Mouse (Mus musculus) embryonic stem cell, embryonic (primary cell): ENCODE results near the gene Prrc2a.
"Not testable (repeated sequence)": the region's sequence is repeated elsewhere in the genome, so short reads cannot be mapped to it uniquely, and the experiment has no call there.

ENCODE experiments used
- CTCF ChIA-PET, 4 experiments: fragments of 300-600 bp in 2 of 4; fragments of 350-600 bp in 2 of 4; sonication (Branson Sonifier 250); formaldehyde crosslinking; loops; one replicate each; lab custom pipeline; 2022; ENCODE audit warnings: inconsistent platforms in 2 of 4; lab: Charles Lee
- POLR2A ChIA-PET, 4 experiments: fragments of 300-600 bp in 2 of 4; fragments of 350-600 bp in 2 of 4; sonication (Branson Sonifier 250); formaldehyde crosslinking; loops; one replicate each; lab custom pipeline; 2022; ENCODE audit warnings: antibody characterized with exemption in 4 of 4, inconsistent platforms in 1 of 4; lab: Charles Lee

Prrc2a gene

DNA sequence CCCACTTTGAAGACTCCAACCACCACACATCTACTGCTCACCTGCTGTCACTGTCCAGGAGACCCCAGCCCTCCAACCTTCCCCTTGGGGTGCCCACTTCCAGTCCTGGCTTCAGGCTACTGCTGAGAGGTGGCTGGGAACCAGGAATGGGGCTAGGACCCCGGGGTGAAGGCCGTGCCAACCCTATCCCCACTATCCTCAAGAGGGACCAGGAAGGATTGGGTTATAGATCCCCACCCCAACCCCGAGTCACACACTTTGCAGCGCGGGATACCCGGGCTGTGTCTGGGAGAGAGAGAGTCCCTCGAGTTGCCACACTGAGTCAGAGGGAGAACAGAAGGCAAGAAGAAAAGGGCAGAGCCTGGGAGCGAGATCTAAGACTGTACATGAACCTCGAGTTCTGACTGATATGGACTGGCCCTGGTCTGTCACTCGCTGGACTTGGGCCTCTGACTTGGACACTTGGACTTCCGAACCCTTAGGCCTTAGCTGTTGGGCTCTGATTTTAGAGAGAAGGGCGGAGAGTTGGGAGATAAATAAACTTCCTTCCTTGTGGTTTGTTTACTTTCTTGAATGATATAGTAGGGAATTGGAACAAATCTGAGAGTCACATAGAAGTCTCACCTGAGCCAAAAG, 40.3 kb downstream of the Prrc2a start:
- ChIA-PET CTCF (interaction anchor here in 1 of 4 experiments (1.6 kb wide), 1 partner anchor 103 kb away, joined by 5 read pairs; no protein-coding TSS in a partner anchor), POLR2A (interaction anchor here in 2 of 4 experiments (0.8 to 3.9 kb wide), 9 partner anchors 8 to 117 kb away, joined by 3 to 22 read pairs (median 12); partner anchors contain the start of genes Ddah2 (in 2 of the 2), Ddx39b (in 1 of the 2) and Msh5 (in 1 of the 2))

DNA sequence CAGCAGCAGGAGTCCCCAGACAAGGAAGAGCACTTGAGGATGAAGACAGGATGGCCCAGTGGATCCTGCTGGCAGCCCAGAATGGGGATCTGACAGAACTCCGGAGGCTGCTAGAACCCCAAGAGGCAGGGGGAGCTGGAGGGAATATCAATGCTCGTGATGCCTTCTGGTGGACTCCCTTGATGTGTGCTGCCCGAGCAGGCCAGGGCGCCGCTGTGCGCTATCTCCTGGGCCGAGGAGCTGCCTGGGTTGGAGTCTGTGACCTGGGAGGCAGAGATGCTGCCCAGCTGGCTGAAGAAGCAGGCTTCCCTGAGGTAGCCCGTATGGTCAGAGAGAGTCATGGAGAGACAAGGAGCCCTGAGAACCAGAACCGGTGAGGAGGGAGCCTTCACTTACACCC, 41.4 kb downstream of the Prrc2a start:
- POLR2A ChIA-PET: interaction anchor here in 1 of 4 experiments (1.7 to 4.0 kb wide), 3 partner anchors 8 to 130 kb away, joined by 4 to 40 read pairs (median 27); partner anchors contain the start of gene Apom
- CTCF ChIA-PET: not testable (repeated sequence)

DNA sequence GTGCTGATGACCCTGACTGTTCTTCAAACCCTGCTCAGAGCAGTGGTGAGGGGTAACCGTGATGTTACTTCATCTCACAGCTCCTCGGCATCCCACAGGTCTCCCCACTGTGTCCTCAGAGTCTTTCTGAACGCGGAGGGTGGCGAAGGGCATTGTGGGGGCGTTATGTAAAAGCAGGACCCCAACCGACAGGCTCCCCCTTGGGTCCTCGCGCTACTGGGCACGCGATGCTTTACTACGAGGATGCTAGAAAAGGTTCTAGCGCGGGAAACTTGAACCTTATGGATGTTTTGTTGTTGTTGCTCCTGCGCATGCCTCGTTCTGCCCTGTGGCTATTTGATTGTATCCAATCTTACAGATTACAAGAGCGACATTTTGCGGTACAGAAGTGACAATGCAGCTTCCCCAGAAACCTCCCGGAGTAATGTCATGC, 42.8 kb downstream of the Prrc2a start, which contains the start of gene Csnk2b:
Gene Csnk2b (minus strand): TSS at position 183 of the 433 bp plus-strand sequence.
- ChIA-PET CTCF (interaction anchor here (0.7 to 2.1 kb wide), 16 partner anchors 9 to 133 kb away, joined by 3 to 9 read pairs (median 4); partner anchors contain the start of genes Apom (in 2 of the 4) and Atp6v1g2 (in 1 of the 4)), POLR2A (interaction anchor here (0.5 to 4.4 kb wide), 70 partner anchors 9 to 1034 kb away, joined by 3 to 43 read pairs (median 4); partner anchors contain the start of genes Ddx39b (in 3 of the 4), Abhd16a (in 2 of the 4), Apom (in 2 of the 4) and Msh5 (in 2 of the 4))

DNA sequence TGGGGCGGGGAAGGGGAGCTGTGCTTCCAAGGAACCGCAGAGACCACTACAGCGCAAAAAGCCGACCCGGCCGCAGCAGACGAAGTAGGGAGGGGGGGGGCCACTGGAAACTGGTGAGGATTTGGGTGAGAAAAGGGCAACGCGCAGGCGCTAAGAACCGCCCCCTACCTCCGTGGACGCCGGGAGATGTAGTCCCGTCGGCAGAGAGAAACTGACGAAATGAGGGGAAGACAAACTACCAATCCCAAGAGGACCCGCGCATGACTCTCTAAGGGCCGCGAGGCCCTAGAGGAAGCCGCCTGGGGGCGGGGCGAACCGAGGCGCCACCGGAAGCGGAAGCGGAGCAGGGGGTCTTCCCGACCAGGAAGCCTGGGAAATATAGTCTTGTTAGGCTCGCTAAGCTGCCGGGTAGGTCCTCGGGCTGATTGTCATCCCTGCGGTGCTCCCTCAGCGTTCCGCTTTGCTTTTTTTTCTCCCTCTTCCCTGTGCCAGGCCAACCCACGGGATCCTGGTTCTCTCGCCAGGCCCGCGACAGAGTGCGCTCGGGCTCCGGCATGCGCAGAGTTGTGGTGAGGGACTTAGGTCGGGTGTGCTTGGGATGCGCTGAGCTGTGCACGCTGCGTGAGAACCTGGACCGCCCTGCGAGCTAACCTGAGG, 43.4 kb downstream of the Prrc2a start, which contains the start of gene Gpank1:
Gene Gpank1 (plus strand): TSS at position 313 of the 657 bp plus-strand sequence.
- ChIA-PET CTCF (interaction anchor here (0.5 to 2.1 kb wide), 19 partner anchors 9 to 137 kb away, joined by 3 to 9 read pairs (median 4); partner anchors contain the start of genes Apom (in 2 of the 4) and Atp6v1g2 (in 1 of the 4)), POLR2A (interaction anchor here (0.5 to 4.4 kb wide), 82 partner anchors 9 to 1033 kb away, joined by 3 to 43 read pairs (median 4); partner anchors contain the start of genes Ddx39b (in 3 of the 4), Abhd16a (in 2 of the 4), Apom (in 2 of the 4) and Msh5 (in 2 of the 4))

DNA sequence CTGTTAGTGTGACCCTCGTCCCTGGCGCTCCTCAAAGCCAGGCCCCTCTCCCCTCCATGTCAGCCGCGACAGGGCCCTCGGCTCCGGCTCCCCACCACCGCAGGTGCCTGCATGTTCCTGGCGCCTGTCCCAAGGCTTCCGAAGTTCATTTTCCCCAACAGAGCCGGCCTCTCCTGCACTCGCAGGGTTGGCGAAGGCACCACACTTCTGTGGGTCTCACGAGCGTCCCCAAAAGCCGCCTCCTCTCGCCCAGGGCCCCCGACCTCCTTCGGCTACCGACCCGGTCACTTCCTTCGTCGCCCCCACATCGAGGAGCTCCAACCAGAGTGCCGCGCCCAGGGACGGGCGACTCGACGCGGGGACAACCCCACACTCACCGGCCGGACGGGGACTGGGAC, 44.0 kb downstream of the Prrc2a start:
- ChIA-PET CTCF (interaction anchor here (0.5 to 2.1 kb wide), 15 partner anchors 11 to 137 kb away, joined by 3 to 9 read pairs (median 4); partner anchors contain the start of gene Atp6v1g2 (in 1 of the 4)), POLR2A (interaction anchor here (0.6 to 4.4 kb wide), 62 partner anchors 9 to 476 kb away, joined by 3 to 43 read pairs (median 4); partner anchors contain the start of genes Abhd16a (in 2 of the 4), Apom (in 2 of the 4), Ddx39b (in 2 of the 4) and Bag6 (in 1 of the 4))

DNA sequence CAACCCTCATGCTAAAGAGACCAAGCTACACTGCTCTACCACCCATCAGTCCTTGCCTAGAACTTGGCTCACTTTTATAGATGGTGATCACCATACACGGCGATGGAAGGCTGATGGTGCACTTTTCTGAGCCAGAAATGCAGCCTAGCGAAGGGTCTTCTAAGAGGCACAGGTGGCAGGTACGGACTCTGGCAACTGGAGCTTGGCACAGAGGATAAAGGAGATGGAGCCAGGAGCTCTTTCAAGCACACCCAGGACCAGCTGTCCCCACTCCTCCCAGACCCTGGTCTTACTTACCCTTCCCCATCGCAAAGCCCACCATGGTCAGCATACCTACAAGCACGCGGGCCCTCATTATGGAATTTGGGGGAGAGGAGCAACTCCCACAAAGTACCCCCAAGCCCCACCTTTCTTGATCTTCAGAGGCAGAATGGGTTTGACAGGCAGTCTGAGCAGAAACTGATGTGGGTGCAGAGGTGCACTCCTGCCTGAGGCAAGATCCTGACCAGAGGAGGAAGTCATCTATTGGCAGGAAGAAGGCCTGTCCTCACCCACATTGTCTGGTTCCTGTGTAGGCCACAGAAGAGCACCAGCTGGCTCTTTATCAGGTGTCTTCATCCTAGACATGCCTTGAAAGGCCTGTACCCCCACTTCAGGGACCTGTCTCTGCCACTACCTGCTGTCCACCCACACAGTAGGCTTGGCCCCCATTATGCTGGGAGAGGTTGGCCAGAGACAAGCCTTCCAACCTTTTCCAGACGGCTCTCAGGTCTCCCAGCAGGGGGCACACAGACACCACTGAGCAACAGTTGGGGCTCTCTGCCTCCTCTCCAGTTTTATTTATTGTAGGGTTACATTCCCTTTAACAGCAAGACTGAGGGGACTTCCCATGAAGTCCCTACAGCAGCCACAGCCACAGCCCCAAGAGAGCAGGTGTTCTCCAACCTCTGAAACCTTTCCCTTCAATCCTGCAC, 49.4 kb downstream of the Prrc2a start, which contains the start of gene Ly6g5b:
Gene Ly6g5b (minus strand): TSS at position 383 of the 974 bp plus-strand sequence.
- CTCF ChIA-PET: interaction anchor here in 3 of 4 experiments (0.6 to 1.4 kb wide), 3 partner anchors 12 to 159 kb away, joined by 3 read pairs; no protein-coding TSS in a partner anchor
- POLR2A ChIA-PET: interaction anchor here in 2 of 4 experiments (0.7 to 2.3 kb wide), 6 partner anchors 9 to 51 kb away, joined by 3 to 15 read pairs (median 3); partner anchors contain the start of gene D17H6S53E (in 1 of the 2)

DNA sequence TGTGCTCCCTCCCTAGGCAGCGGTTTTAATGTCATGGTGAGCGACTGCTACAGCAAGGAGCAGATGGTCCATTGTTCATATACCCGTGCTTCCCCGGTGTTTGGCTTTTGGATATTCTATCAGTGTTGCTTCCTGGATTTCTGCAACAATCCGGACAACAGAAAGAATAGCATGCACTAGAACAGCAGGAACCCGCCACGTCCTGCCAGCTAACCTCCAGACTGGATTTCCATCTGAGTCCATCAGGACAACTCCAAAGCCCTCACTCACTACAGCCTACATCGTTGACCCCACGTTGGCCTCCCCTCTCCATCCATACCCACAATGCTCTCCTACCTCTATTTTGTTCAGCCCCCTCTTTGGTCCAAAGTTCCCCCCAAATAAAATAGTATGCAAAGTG, 52.9 kb downstream of the Prrc2a start:
- ChIA-PET POLR2A (interaction anchor here in 2 of 4 experiments (0.6 to 3.7 kb wide), 10 partner anchors 9 to 159 kb away, joined by 3 to 19 read pairs (median 4); partner anchors contain the start of genes Csnk2b (in 2 of the 2), D17H6S53E (in 2 of the 2), Gpank1 (in 2 of the 2) and Apom (in 1 of the 2)), CTCF (interaction anchor here in 3 of 4 experiments (0.6 to 2.4 kb wide), 4 partner anchors 10 to 885 kb away, joined by 3 to 6 read pairs (median 5); no protein-coding TSS in a partner anchor)

DNA sequence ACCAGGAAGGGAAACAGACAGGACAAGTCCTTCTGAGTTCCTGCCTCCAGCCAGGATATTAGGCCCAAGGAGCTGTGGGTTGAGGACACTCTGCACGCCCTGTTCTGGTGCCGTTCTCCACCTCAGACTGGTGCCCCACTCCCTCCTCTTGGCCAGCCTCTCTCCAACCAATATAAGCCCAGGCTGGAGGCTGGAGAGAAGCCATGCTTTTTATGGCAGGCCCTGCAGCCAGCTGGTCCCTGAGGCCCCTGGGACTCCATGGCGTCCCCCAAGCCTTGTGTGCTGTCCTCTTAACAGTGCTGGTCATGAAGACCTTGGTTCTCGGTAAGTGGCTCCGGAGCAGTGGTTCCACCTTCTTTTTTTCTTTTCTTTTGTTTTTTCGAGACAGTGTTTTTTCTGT, 56.6 kb downstream of the Prrc2a start, which contains the start of gene Ly6g5c:
Gene Ly6g5c (plus strand): TSS at position 183 of the 400 bp plus-strand sequence.
- CTCF ChIA-PET: interaction anchor here in 2 of 4 experiments (0.5 to 1.0 kb wide), 3 partner anchors 11 to 102 kb away, joined by 7 to 14 read pairs (median 8); no protein-coding TSS in a partner anchor
- POLR2A ChIA-PET: interaction anchor here in 3 of 4 experiments (0.6 to 1.9 kb wide), 9 partner anchors 9 to 1152 kb away, joined by 3 to 10 read pairs (median 4); partner anchors contain the start of genes Csnk2b (in 1 of the 3) and Gpank1 (in 1 of the 3)

DNA sequence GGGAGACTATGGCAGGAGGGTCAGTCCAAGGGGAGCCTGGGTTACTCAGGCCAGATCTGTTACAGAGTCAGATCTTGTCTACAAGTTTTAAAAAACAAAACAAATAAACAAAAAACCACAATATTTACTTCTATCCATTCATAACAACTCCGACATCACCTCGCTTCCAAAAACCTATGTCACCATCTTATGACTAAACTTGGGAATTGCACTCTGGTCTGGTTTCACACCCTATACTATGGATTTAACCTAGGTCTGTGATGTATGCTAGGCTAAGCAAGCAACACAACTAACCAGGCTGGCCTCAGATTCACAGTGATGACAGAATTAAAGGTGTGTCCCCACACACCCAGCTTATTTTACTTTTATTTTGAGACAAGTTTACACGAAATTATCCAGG, 58.2 kb downstream of the Prrc2a start:
- ChIA-PET POLR2A (interaction anchor here in 3 of 4 experiments (0.5 to 2.4 kb wide), 16 partner anchors 8 to 987 kb away, joined by 3 to 13 read pairs (median 3); partner anchors contain the start of genes Gpank1 (in 1 of the 3) and H2-DMa (in 1 of the 3)), CTCF (interaction anchor here in 2 of 4 experiments (0.7 to 3.3 kb wide), 5 partner anchors 85 to 408 kb away, joined by 3 to 16 read pairs (median 4); no protein-coding TSS in a partner anchor)

DNA sequence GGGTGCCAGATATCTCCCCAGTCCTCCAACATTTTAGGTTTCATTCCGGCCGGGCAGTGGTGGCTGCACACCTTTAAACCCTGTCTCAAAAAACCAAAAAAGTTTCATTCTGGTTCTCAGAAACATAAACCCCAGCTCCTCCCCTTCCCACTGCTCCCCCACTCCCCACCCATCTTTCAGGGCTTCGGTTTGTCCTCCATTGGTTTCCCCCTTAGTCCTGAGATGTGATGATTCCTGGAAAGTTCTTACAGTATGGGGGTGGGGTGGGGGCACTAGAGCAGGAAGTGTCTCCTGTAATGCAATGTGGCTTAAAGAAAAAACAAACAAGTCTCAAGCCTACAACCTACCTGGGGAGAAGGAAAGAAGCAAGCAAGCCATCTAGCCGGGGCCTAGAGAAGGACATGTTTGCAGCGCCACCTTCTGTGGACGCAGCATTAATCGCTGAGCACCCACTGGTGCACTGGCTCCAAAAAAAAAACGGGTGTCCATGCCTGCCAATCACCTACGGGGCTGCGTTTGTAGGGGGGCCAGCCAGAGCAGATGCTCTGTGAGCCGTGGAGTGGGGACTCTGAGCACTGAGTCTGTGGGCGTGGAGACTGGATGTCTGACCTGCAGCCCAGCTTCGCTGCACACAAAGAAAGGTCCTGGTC, 58.8 kb downstream of the Prrc2a start:
- POLR2A ChIA-PET: interaction anchor here in 3 of 4 experiments (0.6 to 2.4 kb wide), 10 partner anchors 9 to 987 kb away, joined by 3 to 13 read pairs (median 4); partner anchors contain the start of genes Gpank1 (in 1 of the 3) and H2-DMa (in 1 of the 3)

DNA sequence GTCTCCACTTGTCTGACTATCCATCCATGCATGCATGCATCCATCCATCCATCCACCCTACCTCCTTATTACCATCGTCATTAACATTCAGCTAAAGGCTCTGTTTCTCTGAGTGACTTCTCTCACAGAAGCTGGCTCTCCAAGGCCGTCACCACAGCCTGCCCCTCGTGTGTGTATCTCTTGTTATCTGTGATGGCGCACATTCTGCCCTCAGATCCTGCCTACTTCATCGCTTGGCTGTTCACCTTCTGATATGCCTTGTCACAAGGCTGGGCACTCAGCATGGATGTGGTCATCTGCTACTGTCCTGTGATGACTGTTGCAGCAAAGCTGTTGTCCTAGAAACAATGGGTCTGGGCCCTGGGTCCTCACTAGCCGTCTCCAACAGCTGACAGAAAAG, 59.9 kb downstream of the Prrc2a start:
- CTCF ChIA-PET: interaction anchor here in 2 of 4 experiments (1.4 to 3.3 kb wide), 3 partner anchors 8 to 83 kb away, joined by 6 to 16 read pairs (median 10); no protein-coding TSS in a partner anchor
- POLR2A ChIA-PET: interaction anchor here (0.5 to 1.4 kb wide), 5 partner anchors 11 to 458 kb away, joined by 3 to 6 read pairs (median 4); partner anchors contain the start of genes Atf6b (in 1 of the 4) and Ly6g6f (in 1 of the 4)

More for the DNA sequence above, 58.8 kb downstream of the Prrc2a start:
- CTCF ChIA-PET: interaction anchor here in 3 of 4 experiments (0.7 to 3.3 kb wide), 6 partner anchors 9 to 408 kb away, joined by 3 to 16 read pairs (median 5); no protein-coding TSS in a partner anchor

DNA sequence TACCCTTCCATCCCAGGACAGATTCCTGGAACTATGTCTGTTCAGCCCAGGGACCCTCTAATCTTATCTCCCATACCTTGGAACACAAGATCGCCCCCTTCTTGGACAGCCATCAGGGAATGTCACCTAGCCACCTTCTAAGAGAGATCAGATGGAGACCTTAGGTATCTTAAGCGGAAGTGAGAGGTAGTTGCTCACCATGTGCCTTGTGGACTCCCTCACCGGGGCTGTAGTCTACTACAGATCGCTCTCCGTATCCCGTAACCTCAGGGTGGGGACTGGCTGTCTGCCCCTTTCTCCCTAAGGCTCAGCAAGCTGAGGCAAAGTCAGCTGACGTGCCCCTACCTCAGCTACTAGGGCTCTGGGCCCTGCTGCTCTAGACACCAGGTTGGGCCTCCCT, 60.6 kb downstream of the Prrc2a start:
- ChIA-PET POLR2A (interaction anchor here in 3 of 4 experiments (0.8 to 1.4 kb wide), 4 partner anchors 10 to 50 kb away, joined by 3 to 4 read pairs (median 3); partner anchors contain the start of genes Gpank1 (in 1 of the 3) and Ly6g6f (in 1 of the 3)), CTCF (interaction anchor here in 2 of 4 experiments (0.6 to 3.3 kb wide), 2 partner anchors 83 kb away, joined by 3 to 16 read pairs; no protein-coding TSS in a partner anchor)

DNA sequence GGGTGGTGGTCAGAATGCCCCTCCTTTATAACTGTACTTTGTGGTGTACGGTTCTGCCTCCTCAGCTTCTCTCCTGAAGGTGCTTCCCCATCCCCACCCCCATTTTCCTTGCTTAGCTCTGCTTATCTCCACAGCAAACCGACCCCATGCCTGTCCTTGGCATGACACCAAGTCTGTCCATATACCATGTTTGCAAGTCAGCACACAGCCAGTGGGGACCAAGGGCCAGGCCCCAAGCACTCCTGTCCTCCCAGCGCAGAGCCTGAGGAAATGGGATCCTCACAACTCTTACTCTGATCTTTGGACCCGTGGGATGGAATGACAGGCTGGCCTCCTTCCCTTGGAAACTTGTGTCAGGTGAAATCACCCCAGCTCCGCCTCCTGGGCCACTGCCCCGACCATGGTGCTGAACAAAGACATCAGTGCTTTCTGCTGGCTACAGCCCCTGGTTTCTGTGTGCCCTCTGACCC, 61.4 kb downstream of the Prrc2a start:
- CTCF ChIA-PET: interaction anchor here in 1 of 4 experiments (1.4 to 1.6 kb wide), 2 partner anchors 11 to 82 kb away, joined by 3 to 5 read pairs; no protein-coding TSS in a partner anchor

DNA sequence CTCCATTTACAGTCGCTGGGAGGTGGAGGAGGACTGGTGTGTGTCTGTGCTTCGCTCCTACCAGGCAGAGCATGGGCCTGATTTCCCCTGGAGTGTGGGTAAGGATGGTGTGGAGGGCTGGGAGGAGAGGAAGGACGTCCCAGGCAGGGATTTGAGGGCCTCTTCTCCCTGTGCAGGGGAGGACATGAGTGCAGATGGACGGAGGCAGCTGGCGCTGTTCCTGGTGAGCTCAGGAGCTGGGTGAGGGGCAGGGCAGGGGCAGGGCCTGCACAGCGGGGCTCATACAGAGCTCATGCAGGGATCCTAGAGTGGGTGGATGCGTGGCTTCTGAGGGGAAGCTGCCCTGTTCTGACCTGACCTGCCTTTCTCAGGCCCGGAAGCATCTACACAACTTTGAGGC, 62.4 kb downstream of the Prrc2a start:
- CTCF ChIA-PET: interaction anchor here in 1 of 4 experiments (0.8 to 1.6 kb wide), 4 partner anchors 10 to 81 kb away, joined by 3 to 5 read pairs (median 4); no protein-coding TSS in a partner anchor
- POLR2A ChIA-PET: interaction anchor here in 2 of 4 experiments (0.6 to 4.7 kb wide), 12 partner anchors 9 to 150 kb away, joined by 3 to 13 read pairs (median 4); partner anchors contain the start of genes Apom (in 1 of the 2), Csnk2b (in 1 of the 2), Gpank1 (in 1 of the 2) and Msh5 (in 1 of the 2)

More for the DNA sequence above, 61.4 kb downstream of the Prrc2a start:
- POLR2A ChIA-PET: interaction anchor here in 2 of 4 experiments (0.6 to 4.7 kb wide), 8 partner anchors 8 to 151 kb away, joined by 3 to 13 read pairs (median 4); partner anchors contain the start of genes Gpank1 (in 1 of the 2) and Ly6g5b (in 1 of the 2)
